Mouse (Mus musculus): ENCODE measurements at regions not wholly inside any gene's neighbourhood (a gene's known extent, or its start where the extent isn't known, plus 50 kb on each side); places are given as distances from the start of the nearest gene placed in this dataset.

GRCm38 (mm10) chr6:91619009-91619408 is 64.8 kb upstream of the Slc6a6 start:
- peaks cover 28% of the 10 kb centered on the region for H3K4me1 ChIP-seq (replicated peaks)

GRCm38 (mm10) chr6:91619735-91620732 is 63.8 kb upstream of the Slc6a6 start:
- H3K9ac ChIP-seq, result no peak overlapping the region
- DNase-seq (no peak), ATAC-seq (ENCODE audit: low read depth) (no peak)
- WGBS (ENCODE audit: insufficient replicate concordance), result 70% methylated on average over 13 of the region's 13 CpGs
- H3K27ac ChIP-seq, result no peak overlapping the region
- no peaks in the 10 kb centered on the region for H3K27me3 ChIP-seq
- no peaks in the 10 kb centered on the region for H3K36me3 ChIP-seq
- H3K9me3 ChIP-seq (replicated peaks), result no peaks in the 10 kb centered on the region
- H3K4me2 ChIP-seq, result no peak overlapping the region
- H3K4me3 ChIP-seq (replicated peaks), result no peak overlapping the region
- H3K4me1 ChIP-seq (replicated peaks), result peaks cover 28% of the 10 kb centered on the region

More at GRCm38 (mm10) chr6:91619009-91619408, 64.8 kb upstream of the Slc6a6 start:
- 72% methylated on average over 6 of the region's 6 CpGs for WGBS (ENCODE audit: insufficient replicate concordance)
- ATAC-seq (ENCODE audit: low read depth), result no peak
- no peak for DNase-seq
- Histone ChIP-seq H3K9ac (no peak overlapping the region), H3K4me3 (replicated peaks) (no peak overlapping the region), H3K27me3 (no peaks in the 10 kb centered on the region), H3K36me3 (no peaks in the 10 kb centered on the region), H3K9me3 (replicated peaks) (no peaks in the 10 kb centered on the region), H3K27ac (no peak overlapping the region), H3K4me2 (no peak overlapping the region)

- WGBS (ENCODE audit: insufficient replicate concordance), result 70% methylated on average over 3 of the region's 3 CpGs
- DNase-seq, result no peak
Observed at GRCm38 (mm10) chr6:91621437-91621836, 62.4 kb upstream of the Slc6a6 start.

GRCm38 (mm10) chr6:91622425-91622824 is 61.4 kb upstream of the Slc6a6 start:
- no peaks in the 10 kb centered on the region for H3K9me3 ChIP-seq (replicated peaks)
- no peak overlapping the region for H3K9ac ChIP-seq
- no peaks in the 10 kb centered on the region for H3K36me3 ChIP-seq
- H3K4me3 ChIP-seq (replicated peaks), result no peak overlapping the region
- no peak overlapping the region for H3K27ac ChIP-seq
- H3K4me2 ChIP-seq, result no peak overlapping the region
- DNase-seq (peak; percentile 31), ATAC-seq (ENCODE audit: low read depth) (peak; percentile 60)
- H3K4me1 ChIP-seq (replicated peaks), result peaks cover 19% of the 10 kb centered on the region
- 9% methylated on average over 3 of the region's 3 CpGs for WGBS (ENCODE audit: insufficient replicate concordance)
- H3K27me3 ChIP-seq, result no peaks in the 10 kb centered on the region

More at GRCm38 (mm10) chr6:91621437-91621836, 62.4 kb upstream of the Slc6a6 start:
- no peak for ATAC-seq (ENCODE audit: low read depth)
- Histone ChIP-seq H3K4me3 (replicated peaks) (no peak overlapping the region), H3K27me3 (no peaks in the 10 kb centered on the region), H3K27ac (no peak overlapping the region), H3K9ac (no peak overlapping the region), H3K4me1 (replicated peaks) (peaks cover 27% of the 10 kb centered on the region), H3K4me2 (no peak overlapping the region), H3K36me3 (no peaks in the 10 kb centered on the region), H3K9me3 (replicated peaks) (no peaks in the 10 kb centered on the region)

- 75% methylated on average over 4 of the region's 4 CpGs for WGBS (ENCODE audit: insufficient replicate concordance)
- ATAC-seq (ENCODE audit: low read depth), result no peak
- DNase-seq, result no peak
- H3K27me3 ChIP-seq, result no peaks in the 10 kb centered on the region
- H3K27ac ChIP-seq, result no peak overlapping the region
- no peak overlapping the region for H3K4me2 ChIP-seq
- no peak overlapping the region for H3K4me3 ChIP-seq (replicated peaks)
- no peak overlapping the region for H3K9ac ChIP-seq
- H3K36me3 ChIP-seq, result no peaks in the 10 kb centered on the region
- H3K4me1 ChIP-seq (replicated peaks), result peaks cover 11% of the 10 kb centered on the region; the same call in 1 of the 2 replicates
- no peaks in the 10 kb centered on the region for H3K9me3 ChIP-seq (replicated peaks)
Observed at GRCm38 (mm10) chr6:91623646-91624045, 60.2 kb upstream of the Slc6a6 start.

GRCm38 (mm10) chr6:91629230-91629629 is 54.6 kb upstream of the Slc6a6 start:
- H3K9me3 ChIP-seq (replicated peaks), result no peaks in the 10 kb centered on the region
- H3K4me3 ChIP-seq (replicated peaks), result no peak overlapping the region
- H3K27ac ChIP-seq, result no peak overlapping the region
- H3K4me2 ChIP-seq, result no peak overlapping the region
- no peak overlapping the region for H3K9ac ChIP-seq
- 71% methylated on average over 4 of the region's 4 CpGs for WGBS (ENCODE audit: insufficient replicate concordance)
- ATAC-seq (ENCODE audit: low read depth) (no peak), DNase-seq (no peak)
- no peaks in the 10 kb centered on the region for H3K4me1 ChIP-seq (replicated peaks)
- H3K36me3 ChIP-seq, result no peaks in the 10 kb centered on the region
- H3K27me3 ChIP-seq, result no peaks in the 10 kb centered on the region

- WGBS (ENCODE audit: insufficient replicate concordance), result 73% methylated on average over 6 of the region's 6 CpGs
- no peak overlapping the region for H3K9ac ChIP-seq
- no peaks in the 10 kb centered on the region for H3K9me3 ChIP-seq (replicated peaks)
- H3K4me2 ChIP-seq, result no peak overlapping the region
- H3K27ac ChIP-seq, result no peak overlapping the region
- no peaks in the 10 kb centered on the region for H3K27me3 ChIP-seq
- no peak for ATAC-seq (ENCODE audit: low read depth)
- H3K36me3 ChIP-seq, result no peaks in the 10 kb centered on the region
- H3K4me3 ChIP-seq (replicated peaks), result no peak overlapping the region
- no peaks in the 10 kb centered on the region for H3K4me1 ChIP-seq (replicated peaks)
- DNase-seq, result no peak
Observed at GRCm38 (mm10) chr6:91631261-91631660, 52.6 kb upstream of the Slc6a6 start.
